Mouse (Mus musculus) cerebral cortex, adult 2 months (tissue): ENCODE data around the gene Ubox5.

Experiments used
- WGBS: fragments of 180-500 bp; shearing (Covaris S2); methylation state at CpG from one replicate; pipeline ENCODE4 v1.1.7; 2018; 5-methylcytosine and 5-hydroxymethylcytosine counted together

Ubox5 gene

GRCm38 (mm10) chr2:130629839-130630203, at the start of gene Ubox5, which contains the start of gene Fastkd5:
Gene Ubox5 (minus strand): TSS chr2:130630038.
Gene Fastkd5 (minus strand): TSS chr2:130630027.
- WGBS, result under 1% methylated on average over 25 of the region's 25 CpGs

DNA sequence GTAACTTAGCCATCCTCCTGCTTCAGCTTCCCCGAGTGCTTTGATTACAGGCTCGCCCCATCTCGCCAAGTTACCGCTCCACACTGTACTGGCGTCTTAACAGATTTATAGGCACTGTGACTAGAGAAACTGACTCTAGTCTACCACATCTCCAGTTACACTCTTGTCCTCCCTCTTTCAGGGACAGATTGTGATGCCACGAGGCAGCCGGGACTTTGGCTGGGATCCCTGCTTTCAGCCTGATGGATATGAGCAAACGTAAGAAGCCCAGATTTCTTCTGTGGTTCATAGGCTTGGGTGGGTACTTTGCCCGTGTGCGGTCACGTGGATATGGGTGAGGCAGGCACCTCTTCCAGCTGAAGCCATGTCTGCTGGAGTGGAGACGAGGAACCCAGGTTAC, 49.3 kb upstream of the Ubox5 start:
- WGBS, result 70% methylated on average over 12 of the region's 12 CpGs

- WGBS, result 87% methylated on average over 10 of the region's 10 CpGs
Measured at GRCm38 (mm10) chr2:130677211-130677610, 47.4 kb upstream of the Ubox5 start.

GRCm38 (mm10) chr2:130667559-130667958, 37.7 kb upstream of the Ubox5 start, which contains the start of gene Itpa:
Gene Itpa (plus strand): TSS chr2:130667610.
- WGBS, result under 1% methylated on average over 31 of the region's 31 CpGs

GRCm38 (mm10) chr2:130664102-130664701, 34.4 kb upstream of the Ubox5 start, which contains the start of gene Ddrgk1:
Gene Ddrgk1 (minus strand): TSS chr2:130664659.
- under 1% methylated on average over 40 of the region's 40 CpGs for WGBS

- 85% methylated on average over 11 of the region's 11 CpGs for WGBS
Measured at GRCm38 (mm10) chr2:130663342-130663741, 33.5 kb upstream of the Ubox5 start.

DNA sequence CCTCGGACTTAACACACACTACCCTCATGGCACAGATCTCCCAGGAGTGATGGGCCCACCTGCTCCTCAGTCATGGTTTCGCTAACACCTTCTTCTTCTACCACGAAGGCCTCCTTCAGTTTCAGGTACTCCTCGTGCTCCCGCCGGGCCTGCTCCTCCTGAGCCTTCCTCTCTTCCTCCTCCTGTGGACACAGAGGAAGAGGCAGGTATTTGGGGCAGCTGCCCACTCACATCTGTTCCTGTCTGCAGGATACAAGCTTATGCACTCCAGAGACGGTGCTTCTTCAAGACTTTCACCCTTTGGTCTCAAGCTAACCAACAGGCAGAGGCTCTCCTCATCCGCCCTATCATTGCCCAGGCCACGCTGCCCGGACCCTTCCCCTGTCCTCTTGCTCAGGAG, 28.7 kb upstream of the Ubox5 start:
- 72% methylated on average over 10 of the region's 10 CpGs for WGBS

DNA sequence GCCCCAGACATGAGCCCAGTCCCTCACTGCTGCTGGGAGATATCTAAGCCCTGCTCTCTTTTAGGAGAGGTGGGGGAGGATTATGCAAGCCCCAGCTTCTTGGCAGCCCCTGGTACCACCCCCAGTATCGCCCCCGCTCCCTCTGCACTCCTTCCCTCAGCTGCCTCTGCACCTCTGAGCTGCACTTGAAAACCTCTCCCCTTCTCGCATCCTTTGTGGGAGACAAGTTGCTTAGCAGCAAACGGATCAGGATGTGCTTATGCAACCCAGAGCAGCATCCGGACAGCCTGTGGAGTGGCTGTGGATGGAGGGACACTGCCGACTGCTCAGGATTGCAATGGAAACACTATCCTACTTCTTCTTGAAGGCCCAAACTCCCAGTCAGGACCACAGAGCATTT, 27.7 kb upstream of the Ubox5 start:
- WGBS, result 48% methylated on average over 6 of the region's 6 CpGs

- WGBS, result 52% methylated on average over 9 of the region's 9 CpGs
Measured at GRCm38 (mm10) chr2:130656536-130656935, 26.7 kb upstream of the Ubox5 start.

DNA sequence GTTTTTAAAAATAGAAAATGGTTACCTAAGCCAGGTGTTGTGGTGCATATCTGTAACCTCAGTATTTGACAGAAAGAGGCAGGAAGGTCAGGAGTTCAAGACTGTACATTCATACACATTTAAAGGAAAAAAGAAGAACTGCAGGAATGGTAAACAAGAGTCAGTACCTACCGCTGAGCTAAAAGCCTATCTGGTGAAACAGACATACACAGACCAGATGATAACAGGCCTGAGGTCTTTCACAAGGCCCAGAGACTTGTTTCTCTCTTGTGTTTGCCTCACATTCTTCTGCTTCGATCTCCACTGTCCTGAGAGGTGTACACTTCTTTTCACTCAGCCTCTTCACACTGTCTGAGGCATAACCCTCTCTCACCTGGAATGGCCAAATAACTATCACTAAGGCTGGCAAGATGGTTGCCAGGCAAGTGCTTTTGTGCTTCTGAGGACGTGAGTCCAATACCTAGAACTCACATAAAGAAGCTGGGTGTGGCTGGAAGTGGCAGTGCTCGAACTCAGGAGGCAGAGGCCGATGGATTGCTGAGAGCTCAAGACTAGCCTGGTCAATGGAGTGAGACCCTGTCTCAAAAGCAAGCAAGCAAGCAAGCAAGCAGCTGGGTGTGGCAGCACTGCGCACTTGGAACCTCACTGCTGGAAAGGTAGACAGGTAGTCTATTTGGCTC, 26.0 kb upstream of the Ubox5 start:
- WGBS, result 91% methylated on average over 6 of the region's 6 CpGs

- 90% methylated on average over 1 of the region's 1 CpGs for WGBS
Measured at GRCm38 (mm10) chr2:130653760-130654159, 23.9 kb upstream of the Ubox5 start.

GRCm38 (mm10) chr2:130653303-130653702, 23.5 kb upstream of the Ubox5 start:
- WGBS, result 76% methylated on average over 2 of the region's 2 CpGs

GRCm38 (mm10) chr2:130649028-130649427, 19.2 kb upstream of the Ubox5 start:
- WGBS, result 80% methylated on average over 6 of the region's 6 CpGs

GRCm38 (mm10) chr2:130645198-130645597, 15.4 kb upstream of the Ubox5 start:
- WGBS, result 77% methylated on average over 4 of the region's 4 CpGs

GRCm38 (mm10) chr2:130642684-130643369, 13.0 kb upstream of the Ubox5 start, which contains the start of gene Lzts3:
Gene Lzts3 (minus strand): TSS chr2:130642803.
- WGBS, result 3% methylated on average over 39 of the region's 40 CpGs

DNA sequence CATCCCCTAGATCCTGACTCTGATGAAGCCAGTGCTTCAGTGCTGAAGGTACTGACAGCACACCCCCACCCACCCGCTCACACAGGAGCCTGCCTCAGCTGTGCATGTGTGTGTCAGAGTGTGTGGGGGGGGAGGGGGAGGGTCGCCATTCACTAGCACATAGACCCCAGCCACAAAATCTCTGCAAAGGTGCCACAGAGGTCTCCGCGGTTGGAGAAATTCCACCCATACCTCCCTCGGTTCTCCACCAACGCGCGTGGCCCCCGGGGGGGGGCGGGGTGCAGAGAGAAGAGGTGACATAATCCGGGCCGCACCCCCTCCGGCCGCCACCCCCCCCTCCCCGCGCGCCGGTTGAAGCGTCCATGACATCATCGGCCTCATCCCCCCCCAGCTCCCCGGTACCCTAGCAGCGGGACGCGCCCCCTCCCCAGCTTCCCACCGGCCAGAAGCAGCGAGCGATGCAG, 12.4 kb upstream of the Ubox5 start:
- 1% methylated on average over 26 of the region's 27 CpGs for WGBS

- WGBS, result 48% methylated on average over 6 of the region's 6 CpGs
Measured at GRCm38 (mm10) chr2:130641351-130642025, 11.7 kb upstream of the Ubox5 start.

- WGBS, result 56% methylated on average over 6 of the region's 6 CpGs
Measured at GRCm38 (mm10) chr2:130639276-130639675, 9.4 kb upstream of the Ubox5 start.

DNA sequence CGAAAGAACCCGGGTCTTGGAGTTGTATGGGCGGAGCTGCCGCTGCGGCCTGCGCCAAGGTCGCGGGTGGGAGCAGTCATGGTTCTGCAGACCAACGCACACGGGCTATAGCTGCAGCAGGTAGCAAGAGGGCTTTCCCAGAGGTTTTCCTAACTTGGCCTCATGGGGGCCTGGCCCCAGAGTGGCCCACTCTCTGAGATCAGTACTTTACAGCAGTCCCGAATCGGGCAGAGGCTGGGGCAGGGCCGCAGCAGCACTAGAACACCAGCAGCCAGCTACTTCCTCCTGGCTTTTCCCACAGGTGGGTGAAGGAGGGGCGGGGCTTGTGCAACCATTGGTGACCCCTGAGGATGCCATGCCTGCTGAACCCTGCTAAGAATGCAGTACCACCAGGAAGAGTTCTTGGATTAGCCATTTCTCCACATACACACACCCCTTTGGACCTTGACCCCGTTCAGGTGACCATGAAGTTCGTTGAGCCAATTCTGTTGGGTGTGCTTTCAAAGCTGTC, 8.3 kb upstream of the Ubox5 start:
- WGBS, result 57% methylated on average over 16 of the region's 16 CpGs

- WGBS, result 46% methylated on average over 21 of the region's 21 CpGs
Measured at GRCm38 (mm10) chr2:130635847-130636246, 6.0 kb upstream of the Ubox5 start.

DNA sequence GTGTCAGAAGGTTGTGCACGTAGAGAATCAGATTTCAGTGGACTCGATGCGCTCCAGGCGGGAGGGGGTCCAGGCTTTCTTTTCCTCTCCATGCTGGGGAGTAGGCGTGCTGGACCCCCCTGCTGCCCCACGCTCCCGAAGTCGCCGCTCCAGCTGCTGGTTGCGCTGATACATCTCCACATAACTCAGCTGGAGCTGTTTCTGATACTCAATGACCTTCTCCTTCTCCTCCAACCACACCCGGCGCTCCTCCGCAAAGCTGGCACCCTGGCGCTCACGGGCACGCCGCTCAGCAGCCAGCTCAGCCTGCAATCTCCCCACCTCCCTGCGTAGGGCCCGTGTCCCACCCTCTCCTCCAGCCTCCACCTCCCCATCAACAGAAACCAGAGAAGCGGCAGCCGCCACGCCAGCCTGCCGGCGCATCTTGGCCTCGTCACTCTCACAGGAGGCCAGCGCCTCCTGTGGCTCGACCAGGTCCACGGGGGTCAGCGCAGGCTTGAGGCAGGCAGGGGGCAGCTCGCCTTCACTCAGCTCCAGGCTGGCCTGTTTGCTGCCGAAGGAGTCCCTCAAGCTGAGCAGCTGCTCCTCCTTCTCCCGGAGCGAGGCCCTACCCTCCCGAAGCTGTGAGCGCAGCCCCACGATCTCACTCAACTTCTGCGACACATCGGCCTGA, 5.0 kb upstream of the Ubox5 start:
- WGBS, result 37% methylated on average over 38 of the region's 38 CpGs
